Mouse (Mus musculus) olfactory bulb, adult 2 months (tissue): ENCODE measurements around the gene Adam8.

Experiments used
- CTCF ChIP-seq: fragments of 200-500 bp; IDR thresholded peaks from 2 replicates; pipeline ENCODE4 v1.5.1; 2012; ENCODE audit warnings: low read depth, mild to moderate bottlenecking, low read length, moderate library complexity; ENCODE audit not compliant: insufficient read depth
- POLR2A ChIP-seq: fragments of 200-500 bp; IDR thresholded peaks from 2 replicates; pipeline ENCODE4 v1.6.1; 2012; ENCODE audit warnings: mild to moderate bottlenecking, low read depth, low read length, moderate library complexity; ENCODE audit not compliant: insufficient read depth

- no peak for TF ChIP-seq CTCF
- no peak for TF ChIP-seq POLR2A
Measured at GRCm38 (mm10) chr7:139982058-139982457, 10.3 kb downstream of the Adam8 start.
